Mouse (Mus musculus): Measurements from ENCODE around the gene Ckap2l.

Gene Ckap2l

DNA sequence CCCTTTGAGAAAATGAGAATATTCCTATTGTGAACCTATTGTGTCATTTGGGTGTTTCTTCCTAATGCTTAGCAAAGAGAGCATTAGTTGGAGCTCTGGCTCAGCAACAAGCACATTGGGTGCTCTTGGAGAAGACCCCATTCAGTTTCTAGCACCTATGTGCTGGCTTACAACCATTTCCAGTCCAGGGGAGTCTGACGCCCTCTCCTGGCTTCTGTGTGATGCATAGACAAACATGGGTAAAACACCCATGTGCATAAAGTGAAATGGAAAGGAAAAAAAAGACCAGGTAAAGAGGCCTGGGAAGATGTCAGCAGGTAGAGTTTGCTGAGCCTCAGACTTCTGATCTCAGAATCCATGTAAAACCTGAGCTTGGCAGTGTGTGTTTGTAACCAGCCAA lies 63.8 kb downstream of the Ckap2l start:
- no peak for DNase-seq

DNA sequence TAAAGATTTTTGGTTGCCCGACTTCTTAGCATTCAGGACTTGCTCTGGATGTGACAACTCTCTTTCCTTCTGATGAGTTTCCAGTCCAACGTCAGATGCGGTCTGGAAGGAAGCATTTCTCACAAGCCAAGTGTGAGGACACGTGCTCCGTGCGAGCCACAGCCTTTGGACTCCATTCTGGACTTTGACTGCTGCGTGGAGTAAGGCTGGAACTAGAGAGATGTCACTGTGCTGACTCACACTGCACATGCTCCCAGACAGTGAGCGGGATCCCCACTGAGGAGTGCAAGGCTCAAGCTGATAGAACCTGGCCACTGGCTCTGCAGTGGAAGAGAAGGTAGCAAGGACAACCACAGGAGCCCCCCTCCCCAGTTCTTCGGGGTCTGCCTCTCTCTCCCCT lies 64.5 kb downstream of the Ckap2l start:
- DNase-seq = no peak

- DNase-seq = peak; percentile 25
These were observed 65.0 kb downstream of the Ckap2l start for GRCm38 (mm10) chr2:129232023-129232422.

DNA sequence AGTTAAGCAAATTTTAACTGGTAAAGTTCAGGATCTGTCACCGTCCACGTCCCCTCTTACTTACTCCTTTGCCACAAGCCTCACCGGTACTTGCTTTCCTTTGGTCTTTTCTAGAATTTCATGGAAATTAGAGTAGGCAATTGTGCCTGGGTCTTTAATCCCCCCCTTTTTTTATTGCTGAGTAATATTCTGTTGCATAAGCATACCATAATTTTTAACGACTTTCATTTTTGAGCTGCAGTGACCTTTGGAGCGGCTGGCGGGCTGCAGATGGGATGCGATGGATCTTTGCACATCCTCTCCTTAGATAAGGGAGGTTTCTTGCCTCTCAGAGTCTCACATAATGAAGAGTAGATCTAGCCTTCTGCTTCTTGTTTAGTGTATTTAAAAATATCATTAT lies 67.7 kb downstream of the Ckap2l start:
- DNase-seq = no peak

DNA sequence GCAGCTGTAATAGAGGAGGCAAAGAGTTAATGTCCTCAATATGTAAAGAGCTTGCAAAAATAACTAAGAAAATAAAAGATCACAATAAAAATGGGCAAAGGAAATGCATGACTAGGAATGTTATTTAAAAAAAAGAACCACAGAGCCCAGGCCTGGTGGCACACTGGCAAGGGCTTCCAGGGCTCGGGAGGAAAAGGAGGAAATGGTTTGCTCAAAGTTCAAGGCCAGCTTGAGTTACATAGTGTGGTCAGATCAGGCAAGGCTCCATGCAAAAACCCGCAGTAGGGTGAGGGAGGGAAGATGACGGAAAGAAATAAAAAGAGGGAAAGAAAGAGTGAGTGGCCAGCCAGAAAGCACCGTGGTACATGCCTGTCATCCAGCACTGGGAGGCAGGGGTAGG lies 68.4 kb downstream of the Ckap2l start:
- no peak for DNase-seq

DNA sequence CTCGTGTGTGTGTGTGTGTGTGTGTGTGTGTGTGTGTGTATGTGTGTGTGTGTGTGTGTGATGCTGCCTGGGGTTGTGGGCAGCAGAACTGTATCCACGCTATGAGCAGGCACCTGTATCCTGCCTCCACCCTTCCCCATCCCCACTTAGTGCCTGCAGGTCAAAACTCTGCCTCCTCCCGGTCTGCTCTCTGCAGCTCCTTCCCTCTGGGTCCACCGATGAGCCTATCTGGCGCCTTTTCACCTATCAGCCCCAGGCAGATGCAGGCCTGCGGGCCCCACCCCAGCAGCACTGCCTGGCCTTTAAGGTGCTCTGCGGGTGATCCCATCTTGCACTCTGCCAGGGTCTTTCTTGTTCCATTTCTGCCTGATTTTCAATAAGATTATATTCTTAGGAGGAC lies 69.3 kb downstream of the Ckap2l start:
- no peak for DNase-seq

DNA sequence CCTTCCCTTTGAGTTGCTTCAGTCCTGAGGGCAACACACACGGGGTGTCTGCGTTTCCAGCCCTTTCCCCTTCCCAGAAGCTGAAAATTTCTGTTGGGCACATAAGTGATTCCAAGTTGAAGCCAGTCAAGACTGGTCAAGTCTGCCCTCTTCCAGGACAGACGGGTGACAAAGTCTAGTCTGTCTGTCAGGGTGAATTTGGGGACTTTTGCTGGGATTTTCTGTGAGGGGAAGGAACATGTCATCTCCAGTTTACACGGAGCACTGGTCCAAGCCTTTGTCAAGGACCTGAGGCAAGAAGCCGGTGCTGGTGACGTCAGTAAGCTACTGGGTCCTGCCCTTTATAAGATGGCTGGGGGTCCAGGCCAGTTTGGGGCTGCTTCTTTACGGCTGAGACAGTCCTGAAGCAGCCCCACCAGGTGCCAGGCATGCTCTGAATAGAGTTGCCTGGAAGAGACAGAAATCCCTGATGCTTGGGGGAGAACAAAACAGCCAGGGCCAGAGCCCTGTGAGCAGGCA lies 69.9 kb downstream of the Ckap2l start:
- DNase-seq = no peak

DNA sequence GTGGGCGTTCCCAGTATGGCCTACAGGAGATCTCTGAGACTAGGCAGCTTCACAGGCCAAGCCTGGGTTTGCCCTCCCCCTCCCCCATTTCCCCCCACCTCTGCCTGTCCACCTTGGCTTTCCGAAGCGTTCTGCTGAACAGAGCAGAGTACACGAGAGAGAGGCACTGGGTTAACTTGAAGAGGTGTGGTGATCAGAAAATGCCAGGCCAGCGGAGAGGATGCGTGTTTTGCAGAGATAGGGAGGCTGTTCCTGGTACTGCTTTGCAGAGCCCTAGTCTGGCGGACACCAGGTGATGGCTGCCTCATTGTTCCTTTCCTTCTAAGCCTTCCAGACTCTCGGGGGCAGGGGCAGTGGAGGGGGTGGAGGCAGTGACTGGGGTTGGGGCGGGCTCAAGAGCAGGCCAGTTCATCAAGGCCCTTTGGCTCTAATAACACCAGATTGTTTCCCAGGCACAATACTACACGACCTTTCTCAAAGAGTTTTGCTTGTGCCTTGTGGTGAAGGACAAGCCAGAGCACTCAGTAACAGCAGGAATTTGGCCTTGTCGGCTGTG lies 70.6 kb downstream of the Ckap2l start:
- no peak for DNase-seq

- DNase-seq = no peak
These were observed 71.7 kb downstream of the Ckap2l start for GRCm38 (mm10) chr2:129225251-129225819.

DNA sequence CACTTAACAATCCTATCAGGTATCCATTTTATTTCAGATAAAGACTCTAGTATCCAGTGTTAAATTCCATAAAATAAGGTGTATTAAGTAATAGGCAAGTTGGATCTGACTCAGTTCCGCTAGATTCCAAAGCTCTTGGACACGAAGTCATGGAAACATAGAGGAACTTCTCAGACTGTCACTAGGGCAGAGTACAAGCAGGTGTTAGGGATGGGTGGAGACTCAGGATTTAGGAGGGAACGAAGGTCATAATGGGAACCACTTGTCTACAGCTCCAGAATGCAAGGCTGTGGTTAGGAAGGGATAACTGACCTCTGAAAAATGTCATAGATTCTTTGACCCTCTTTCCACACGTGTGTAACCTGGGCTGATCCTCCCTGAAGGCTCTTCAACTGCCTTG lies 72.8 kb downstream of the Ckap2l start:
- no peak for DNase-seq

- no peak for DNase-seq
These were observed 75.8 kb downstream of the Ckap2l start for GRCm38 (mm10) chr2:129221097-129221632.

- no peak for DNase-seq
These were observed 78.4 kb downstream of the Ckap2l start for GRCm38 (mm10) chr2:129218537-129219105.
